Mouse (Mus musculus) myocyte (in vitro differentiated cells): Measurements from ENCODE around the gene Sec23ip.

Experiments
- CEBPB ChIP-seq: IDR thresholded peaks from 2 replicates; pipeline ENCODE4 v1.6.1; 2011; ENCODE audit warnings: mild to moderate bottlenecking, moderate library complexity; ENCODE audit not compliant: poor library complexity, insufficient read depth, severe bottlenecking
- MAX ChIP-seq: IDR thresholded peaks from one replicate; pipeline ENCODE4 v1.6.1; 2011; ENCODE audit warnings: low read depth, mild to moderate bottlenecking, control low read depth
- MYOG ChIP-seq, 3 experiments: IDR thresholded peaks; one replicate each; pipeline ENCODE4 v1.6.1; 2011; ENCODE audit warnings: control low read depth in 2 of 3, low read depth in 2 of 3, mild to moderate bottlenecking in 2 of 3; ENCODE audit not compliant: insufficient read length in 2 of 3, control insufficient read depth in 1 of 3, insufficient read depth in 1 of 3
- POLR2A ChIP-seq: IDR thresholded peaks from one replicate; pipeline ENCODE4 v1.6.1; 2011; ENCODE audit warnings: low read depth, mild to moderate bottlenecking, control low read depth, moderate library complexity; ENCODE audit not compliant: insufficient read length
- POLR2AphosphoS2 ChIP-seq: IDR thresholded peaks from one replicate; pipeline ENCODE4 v1.6.1; 2011; ENCODE audit warnings: low read depth, control low read depth; ENCODE audit not compliant: insufficient read length
- REST ChIP-seq: IDR thresholded peaks from one replicate; pipeline ENCODE4 v1.6.1; 2011; ENCODE audit warnings: mild to moderate bottlenecking, control low read depth, moderate library complexity; ENCODE audit not compliant: insufficient read depth, insufficient read length
- SRF ChIP-seq: IDR thresholded peaks from one replicate; pipeline ENCODE4 v1.6.1; 2011; ENCODE audit warnings: low read depth; ENCODE audit not compliant: control insufficient read depth, insufficient read length
- TCF12 ChIP-seq: IDR thresholded peaks from one replicate; pipeline ENCODE4 v1.6.1; 2011; ENCODE audit warnings: mild to moderate bottlenecking, control low read depth; ENCODE audit not compliant: poor library complexity, insufficient read depth, severe bottlenecking
- USF1 ChIP-seq: IDR thresholded peaks from one replicate; pipeline ENCODE4 v1.6.1; 2011; ENCODE audit warnings: low read depth, mild to moderate bottlenecking, control low read depth, moderate library complexity

- TF ChIP-seq CEBPB (no peak), POLR2AphosphoS2 (no peak), MYOG (IDR thresholded peaks at IDR 0.05; ENCODE audit: control insufficient read depth in 1 of 3, insufficient read depth in 1 of 3, insufficient read length in 2 of 3, low read depth in 2 of 3) (no peak), USF1 (no peak), POLR2A (no peak), TCF12 (no peak), MAX (no peak), REST (no peak), SRF (no peak)
Measured at GRCm38 (mm10) chr7:128781846-128782245, 37.1 kb downstream of the Sec23ip start.
